Mouse (Mus musculus): ENCODE measurements at regions not wholly inside any gene's neighbourhood (a gene's known extent, or its start where the extent isn't known, plus 50 kb on each side); places are given as distances from the start of the nearest gene placed in this dataset.

GRCm38 (mm10) chr4:124477359-124477868 lies 133.2 kb downstream of the 3100002H09Rik start:
- TF ChIP-seq EP300 (IDR thresholded peaks at IDR 0.05; ENCODE audit: low read depth) (no peak), CTCF (IDR thresholded peaks at IDR 0.05; ENCODE audit: low read depth) (no peak)

All from liver, postnatal 0 days (tissue).